Mouse (Mus musculus) activated CD4-positive, CD25-positive, alpha-beta regulatory T cell, adult 9 weeks (primary cell): ENCODE data around the gene Xpot. TPM values are rescaled to one million over a fixed set of nuclear protein-coding genes. Genes with fewer than 3 reads are reported as not detected.

ENCODE experiments used
- polyA plus RNA-seq: library from polyadenylated mRNA; unstranded; fragments of 100-300 nt; shearing (Covaris generic); gene quantifications from one replicate; pipeline ENCODE4 v1.2.1, GENCODE M21; 2017

The Xpot gene
- polyA plus RNA-seq: 27.8 TPM

DNA sequence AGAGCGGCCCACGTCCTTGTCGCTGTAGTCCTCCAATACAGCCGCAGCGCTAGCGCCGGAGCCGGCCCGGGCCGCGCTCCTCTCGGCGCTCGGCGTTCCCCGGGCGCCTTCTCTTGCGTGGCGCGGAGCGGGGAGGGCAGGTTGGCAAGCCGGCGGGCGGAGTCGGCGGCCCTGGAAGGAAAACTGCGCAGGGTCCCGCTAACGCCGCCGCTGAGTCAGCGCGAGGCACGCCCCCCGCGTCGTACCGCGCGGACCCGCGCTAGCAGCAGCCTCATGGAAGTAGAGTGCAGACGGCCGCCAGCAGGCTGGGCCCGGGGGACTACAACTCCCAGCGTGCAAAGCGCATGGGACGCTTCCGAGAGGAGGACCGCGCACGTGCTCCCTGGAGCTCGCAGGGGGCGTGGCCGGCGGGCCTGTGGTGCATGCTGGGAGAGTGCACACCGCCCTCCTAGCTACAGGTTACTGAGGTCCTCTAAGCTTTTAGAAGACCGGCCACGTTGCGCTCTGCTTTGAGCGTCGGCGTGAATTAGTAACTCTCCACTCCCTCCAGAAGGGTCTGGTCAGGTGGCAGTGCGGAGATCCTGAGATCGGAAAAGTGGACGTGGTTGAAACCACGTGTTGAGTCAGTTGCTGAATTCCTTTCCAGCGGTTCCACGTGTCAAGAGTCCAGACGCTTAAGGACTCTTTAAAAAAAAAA lies at the start of gene Xpot:
Xpot (minus strand) TSS at position 147 of the 697 bp plus-strand sequence.

DNA sequence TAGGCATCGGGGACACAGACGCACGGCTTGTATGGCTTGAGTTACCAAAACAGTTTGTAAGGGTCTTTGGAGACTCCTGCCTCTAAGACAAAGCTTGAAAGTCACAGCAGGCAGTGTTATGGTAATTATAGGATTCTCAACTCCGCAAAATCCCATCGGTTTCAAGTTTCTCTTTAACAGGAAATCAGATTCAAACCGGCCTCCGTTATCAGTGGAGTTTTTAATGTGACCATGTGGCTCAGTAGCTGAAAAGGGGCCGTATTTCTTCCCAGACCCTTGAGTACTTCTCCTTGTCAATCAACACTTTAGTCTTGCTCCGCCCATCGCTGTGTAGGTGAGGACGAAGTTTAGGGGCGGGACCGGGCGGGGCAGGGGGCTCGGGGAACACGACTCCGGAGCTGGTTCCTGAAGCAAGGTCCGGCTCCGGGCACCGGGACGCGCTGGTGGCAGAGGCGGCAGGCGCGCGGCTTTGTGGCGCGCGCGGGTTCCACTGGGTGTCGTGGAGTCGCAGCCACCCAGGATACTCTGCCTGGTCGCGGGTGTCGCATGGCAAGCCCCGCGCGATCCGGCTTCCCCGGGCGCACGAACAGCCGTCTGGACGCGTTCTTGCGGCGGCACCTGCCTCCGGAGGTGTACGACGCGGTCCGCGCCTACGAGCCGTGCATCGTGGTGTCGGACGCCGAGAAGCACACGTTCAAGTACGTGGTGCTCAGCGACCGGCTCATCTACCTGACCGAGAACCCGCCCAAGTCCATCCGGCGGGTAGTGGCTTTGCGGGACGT lies 15.3 kb upstream of the Xpot start, which contains the start of gene D930020B18Rik:
D930020B18Rik (plus strand) TSS at position 317 of the 782 bp plus-strand sequence.

DNA sequence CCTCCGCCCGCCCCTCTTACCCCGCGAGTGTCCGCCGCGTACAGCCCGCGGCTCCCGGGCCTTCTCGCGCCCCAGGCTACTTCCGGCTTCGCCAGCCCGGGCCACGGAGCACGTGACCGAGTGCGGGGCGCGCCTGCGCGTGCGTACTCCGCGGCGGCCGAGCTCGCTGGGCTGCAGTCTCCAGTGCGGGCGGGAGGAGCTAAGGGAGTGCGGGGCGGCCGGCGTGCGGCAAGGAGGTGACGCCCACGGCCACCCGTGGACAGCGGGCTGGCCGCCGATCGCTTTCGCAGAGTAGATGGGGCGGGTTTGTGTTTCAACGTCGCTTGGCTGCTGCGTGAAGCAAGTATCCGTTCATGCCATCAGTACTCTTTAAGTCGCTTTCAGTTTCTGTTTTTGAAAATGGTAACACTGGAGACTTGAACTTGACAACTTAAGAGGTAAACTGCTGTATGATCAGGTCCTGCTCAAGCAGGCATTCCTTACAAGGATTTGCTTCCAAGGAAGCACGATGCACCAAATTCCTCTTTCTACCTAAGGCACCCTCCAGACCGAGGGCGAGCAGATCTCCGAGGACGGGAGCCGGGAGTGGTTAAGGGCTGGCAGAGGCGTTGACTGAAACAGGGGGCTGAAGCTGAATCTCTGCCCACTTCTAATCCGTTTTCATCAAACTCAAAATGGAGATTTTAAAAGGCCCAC lies 39.3 kb downstream of the Xpot start, which contains the start of gene Tbk1:
Tbk1 (minus strand) TSS at position 113 of the 696 bp plus-strand sequence.

Other genes starting within 250 kb of the Xpot start
- gene Rassf3, start 150.0 kb downstream of the Xpot start, polyA plus RNA-seq: 2.2 TPM
- gene Tbk1, start 39.5 kb downstream of the Xpot start, polyA plus RNA-seq: 107 TPM
- 0.29 TPM for gene D930020B18Rik, start 15.3 kb upstream of the Xpot start, polyA plus RNA-seq
- 2.6 TPM for gene BC048403, start 113.6 kb upstream of the Xpot start, polyA plus RNA-seq